12 mouse cellular contexts compared by ENCODE assay signal in the genomic region with DNA sequence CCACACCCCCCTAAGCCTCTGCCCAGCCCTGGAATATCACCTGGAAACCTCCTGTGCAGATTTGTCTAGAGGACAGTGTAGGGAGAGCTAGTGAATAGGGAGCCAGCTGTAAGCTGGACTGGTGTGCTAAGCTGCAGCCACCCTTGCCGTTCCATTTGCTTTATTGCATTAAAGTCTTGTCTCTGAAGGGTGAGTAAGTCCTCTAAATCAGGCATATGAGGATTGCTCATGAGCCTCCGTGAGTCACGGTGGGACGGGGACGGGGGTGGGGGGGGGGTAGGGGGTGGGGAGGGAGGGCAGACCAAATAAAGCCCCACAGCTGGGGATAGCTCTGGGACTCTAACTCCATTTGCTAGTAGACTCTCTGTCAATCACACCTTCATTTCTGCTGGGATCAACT. TPM values are rescaled to one million over a fixed set of nuclear protein-coding genes. Genes with fewer than 3 reads are reported as not detected.
"Had no signal": no experiment of that assay in that cellular context is flagged by ENCODE, and none has a peak within 500 bp of the region (broad histone marks: within the 10 kb centered on the region; RNA-seq: fewer than 3 reads in every experiment).

No protein-coding gene starts in this region.

- H3K4me1 ChIP-seq: liver, embryonic 15.5 days; midbrain, embryonic 15.5 days had no signal

- DNase-seq: kidney, postnatal 25 days; lung, adult 2 months; lung, postnatal 36 days; right cerebral cortex, postnatal 25 days; thymus, postnatal 36 days had no signal

- H3K4me3 ChIP-seq: left cerebral cortex, adult 2 months; limb, embryonic 10.5 days; liver, embryonic 15.5 days; megakaryocyte, embryonic 14.5 days; midbrain, embryonic 15.5 days; neural tube, embryonic 15.5 days had no signal

- H3K27ac ChIP-seq: left cerebral cortex, adult 2 months; limb, embryonic 10.5 days; liver, embryonic 15.5 days; midbrain, embryonic 15.5 days; neural tube, embryonic 15.5 days had no signal

RNA-seq across cellular contexts. Expression of a gene that starts 45.3 kb away (rescaled TPM):
- total RNA-seq: monocyte, adult 5-6 weeks had no signal
